Mouse (Mus musculus): ENCODE results near the gene Dlg2.

Gene Dlg2

GRCm38 (mm10) chr7:92140051-92140817 is 1663.8 kb downstream of the Dlg2 start:
- Histone ChIP-seq H3K36me3 (ENCODE audit: insufficient read depth, low read length) (no peaks in the 10 kb centered on the region), H3K4me3 (replicated peaks; ENCODE audit: low read length) (no peak overlapping the region), H3K27me3 (ENCODE audit: insufficient read depth, low read length) (no peaks in the 10 kb centered on the region), H3K4me1 (replicated peaks; ENCODE audit: low read depth, low read length) (no peaks in the 10 kb centered on the region), H3K9me3 (ENCODE audit: low read length) (no peaks in the 10 kb centered on the region)
- TF ChIP-seq CTCF (conservative IDR thresholded peaks at IDR 0.05; ENCODE audit: low read length) = no peak
- TF ChIP-seq POU5F1 (IDR thresholded peaks at IDR 0.05; ENCODE audit: borderline replicate concordance, low read length) = no peak

GRCm38 (mm10) chr7:92147499-92147898 is 1671.0 kb downstream of the Dlg2 start:
- TF ChIP-seq CTCF (conservative IDR thresholded peaks at IDR 0.05; ENCODE audit: low read length) (no peak), NANOG (IDR thresholded peaks at IDR 0.05; ENCODE audit: borderline replicate concordance, low read length) (no peak), POU5F1 (IDR thresholded peaks at IDR 0.05; ENCODE audit: borderline replicate concordance, low read length) (no peak)
- no peaks in the 10 kb centered on the region for H3K4me1 ChIP-seq (replicated peaks; ENCODE audit: low read depth, low read length)
- H3K9me3 ChIP-seq (ENCODE audit: low read length) = no peaks in the 10 kb centered on the region
- H3K36me3 ChIP-seq (ENCODE audit: insufficient read depth, low read length) = no peaks in the 10 kb centered on the region
- H3K4me3 ChIP-seq (replicated peaks; ENCODE audit: low read length) = no peak overlapping the region
- no peaks in the 10 kb centered on the region for H3K27me3 ChIP-seq (ENCODE audit: insufficient read depth, low read length)

- Histone ChIP-seq H3K4me3 (replicated peaks; ENCODE audit: low read length) (no peak overlapping the region), H3K36me3 (ENCODE audit: insufficient read depth, low read length) (no peaks in the 10 kb centered on the region), H3K27me3 (ENCODE audit: insufficient read depth, low read length) (no peaks in the 10 kb centered on the region), H3K9me3 (ENCODE audit: low read length) (no peaks in the 10 kb centered on the region), H3K4me1 (replicated peaks; ENCODE audit: low read depth, low read length) (no peaks in the 10 kb centered on the region)
- TF ChIP-seq POU5F1 (IDR thresholded peaks at IDR 0.05; ENCODE audit: borderline replicate concordance, low read length) (no peak), NANOG (IDR thresholded peaks at IDR 0.05; ENCODE audit: borderline replicate concordance, low read length) (no peak), CTCF (conservative IDR thresholded peaks at IDR 0.05; ENCODE audit: low read length) (no peak)
These were observed 1674.3 kb downstream of the Dlg2 start for GRCm38 (mm10) chr7:92150768-92151167.

GRCm38 (mm10) chr7:92154603-92155002 is 1678.1 kb downstream of the Dlg2 start:
- Histone ChIP-seq H3K27me3 (ENCODE audit: insufficient read depth, low read length) (no peaks in the 10 kb centered on the region), H3K36me3 (ENCODE audit: insufficient read depth, low read length) (no peaks in the 10 kb centered on the region), H3K4me3 (replicated peaks; ENCODE audit: low read length) (no peak overlapping the region), H3K4me1 (replicated peaks; ENCODE audit: low read depth, low read length) (no peaks in the 10 kb centered on the region), H3K9me3 (ENCODE audit: low read length) (no peaks in the 10 kb centered on the region)
- no peak for TF ChIP-seq CTCF (conservative IDR thresholded peaks at IDR 0.05; ENCODE audit: low read length)
- no peak for TF ChIP-seq POU5F1 (IDR thresholded peaks at IDR 0.05; ENCODE audit: borderline replicate concordance, low read length)
- no peak for TF ChIP-seq NANOG (IDR thresholded peaks at IDR 0.05; ENCODE audit: borderline replicate concordance, low read length)

GRCm38 (mm10) chr7:92163150-92163549 is 1686.7 kb downstream of the Dlg2 start:
- Histone ChIP-seq H3K9me3 (ENCODE audit: low read length) (no peaks in the 10 kb centered on the region), H3K27me3 (ENCODE audit: insufficient read depth, low read length) (no peaks in the 10 kb centered on the region), H3K36me3 (ENCODE audit: insufficient read depth, low read length) (no peaks in the 10 kb centered on the region), H3K4me1 (replicated peaks; ENCODE audit: low read depth, low read length) (no peaks in the 10 kb centered on the region), H3K4me3 (replicated peaks; ENCODE audit: low read length) (no peak overlapping the region)
- no peak for TF ChIP-seq CTCF (conservative IDR thresholded peaks at IDR 0.05; ENCODE audit: low read length)
- TF ChIP-seq POU5F1 (IDR thresholded peaks at IDR 0.05; ENCODE audit: borderline replicate concordance, low read length) = no peak
- TF ChIP-seq NANOG (IDR thresholded peaks at IDR 0.05; ENCODE audit: borderline replicate concordance, low read length) = no peak

- no peak overlapping the region for H3K4me3 ChIP-seq (replicated peaks; ENCODE audit: low read length)
- TF ChIP-seq POU5F1 (IDR thresholded peaks at IDR 0.05; ENCODE audit: borderline replicate concordance, low read length) = no peak
- TF ChIP-seq CTCF (conservative IDR thresholded peaks at IDR 0.05; ENCODE audit: low read length) = no peak
- TF ChIP-seq NANOG (IDR thresholded peaks at IDR 0.05; ENCODE audit: borderline replicate concordance, low read length) = no peak
- no peaks in the 10 kb centered on the region for H3K36me3 ChIP-seq (ENCODE audit: insufficient read depth, low read length)
- no peaks in the 10 kb centered on the region for H3K27me3 ChIP-seq (ENCODE audit: insufficient read depth, low read length)
- H3K4me1 ChIP-seq (replicated peaks; ENCODE audit: low read depth, low read length) = no peaks in the 10 kb centered on the region
- H3K9me3 ChIP-seq (ENCODE audit: low read length) = no peaks in the 10 kb centered on the region
These were observed 1687.8 kb downstream of the Dlg2 start for GRCm38 (mm10) chr7:92164316-92164715.

GRCm38 (mm10) chr7:92164875-92165518 is 1688.5 kb downstream of the Dlg2 start:
- Histone ChIP-seq H3K36me3 (ENCODE audit: insufficient read depth, low read length) (no peaks in the 10 kb centered on the region), H3K27me3 (ENCODE audit: insufficient read depth, low read length) (no peaks in the 10 kb centered on the region), H3K9me3 (ENCODE audit: low read length) (no peaks in the 10 kb centered on the region), H3K4me3 (replicated peaks; ENCODE audit: low read length) (no peak overlapping the region), H3K4me1 (replicated peaks; ENCODE audit: low read depth, low read length) (no peaks in the 10 kb centered on the region)
- TF ChIP-seq NANOG (IDR thresholded peaks at IDR 0.05; ENCODE audit: borderline replicate concordance, low read length) (no peak), CTCF (conservative IDR thresholded peaks at IDR 0.05; ENCODE audit: low read length) (no peak), POU5F1 (IDR thresholded peaks at IDR 0.05; ENCODE audit: borderline replicate concordance, low read length) (no peak)

- Histone ChIP-seq H3K27me3 (ENCODE audit: insufficient read depth, low read length) (peaks cover 23% of the 10 kb centered on the region), H3K9me3 (ENCODE audit: low read length) (no peaks in the 10 kb centered on the region), H3K36me3 (ENCODE audit: insufficient read depth, low read length) (no peaks in the 10 kb centered on the region), H3K4me1 (replicated peaks; ENCODE audit: low read depth, low read length) (peaks cover 6% of the 10 kb centered on the region; the same call in 1 of the 2 replicates), H3K4me3 (replicated peaks; ENCODE audit: low read length) (peak overlapping the region; percentile 26; the same call in 1 of the 2 replicates)
- TF ChIP-seq CTCF (conservative IDR thresholded peaks at IDR 0.05; ENCODE audit: low read length) = no peak
- TF ChIP-seq NANOG (IDR thresholded peaks at IDR 0.05; ENCODE audit: borderline replicate concordance, low read length) = no peak
- TF ChIP-seq POU5F1 (IDR thresholded peaks at IDR 0.05; ENCODE audit: borderline replicate concordance, low read length) = no peak
These were observed 1703.6 kb downstream of the Dlg2 start for GRCm38 (mm10) chr7:92180029-92180428.
